Mouse (Mus musculus) brown adipose tissue, adult 24 weeks (tissue): Measurements from ENCODE around the gene Sv2b. TPM values are rescaled to one million over a fixed set of nuclear protein-coding genes. Genes with fewer than 3 reads are reported as not detected.

Source experiments
- H3K27ac ChIP-seq: fragments of 200-500 bp; replicated peaks from 2 replicates; pipeline ENCODE4 v1.5.1; 2012; ENCODE audit warnings: low read depth, mild to moderate bottlenecking, low read length
- H3K4me1 ChIP-seq: fragments of 200-500 bp; 2 replicates; pipeline ENCODE4 v1.6.1; 2012; ENCODE audit warnings: low read length, mixed read lengths; ENCODE audit not compliant: control insufficient read depth, insufficient read depth, insufficient read length
- H3K4me3 ChIP-seq: fragments of 200-500 bp; 2 replicates; pipeline ENCODE4 v1.5.1; 2012; ENCODE audit warnings: low read depth, mild to moderate bottlenecking, low read length, moderate library complexity; ENCODE audit not compliant: insufficient read depth
- polyA plus RNA-seq: library from polyadenylated mRNA; stranded (reverse); fragments of >200 nt; gene quantifications from 2 replicates; pipeline ENCODE4 v1.2.4, GENCODE M21; 2012; ENCODE audit not compliant: missing spikeins, insufficient read depth, insufficient read length

The Sv2b gene
- polyA plus RNA-seq, 1 experiment, result not detected

GRCm38 (mm10) chr7:75273633-75274032 lies 35.4 kb downstream of the Sv2b start:
- Histone ChIP-seq H3K4me1 (no peaks in the 10 kb centered on the region), H3K27ac (no peak overlapping the region), H3K4me3 (no peak overlapping the region)

- Histone ChIP-seq H3K27ac (no peak overlapping the region), H3K4me1 (no peaks in the 10 kb centered on the region), H3K4me3 (no peak overlapping the region)
Measured at GRCm38 (mm10) chr7:75271921-75272381, 37.1 kb downstream of the Sv2b start.

GRCm38 (mm10) chr7:75271306-75271705 lies 37.8 kb downstream of the Sv2b start:
- no peak overlapping the region for H3K27ac ChIP-seq
- no peak overlapping the region for H3K4me3 ChIP-seq

GRCm38 (mm10) chr7:75267236-75267635 lies 41.8 kb downstream of the Sv2b start:
- Histone ChIP-seq H3K4me1 (no peaks in the 10 kb centered on the region), H3K4me3 (no peak overlapping the region), H3K27ac (no peak overlapping the region)

More at GRCm38 (mm10) chr7:75271306-75271705, 37.8 kb downstream of the Sv2b start:
- H3K4me1 ChIP-seq, result no peaks in the 10 kb centered on the region

- Histone ChIP-seq H3K4me1 (no peaks in the 10 kb centered on the region), H3K4me3 (no peak overlapping the region), H3K27ac (no peak overlapping the region)
Measured at GRCm38 (mm10) chr7:75265241-75265640, 43.8 kb downstream of the Sv2b start.

GRCm38 (mm10) chr7:75259945-75260344 lies 49.1 kb downstream of the Sv2b start:
- Histone ChIP-seq H3K4me1 (no peaks in the 10 kb centered on the region), H3K4me3 (no peak overlapping the region), H3K27ac (no peak overlapping the region)

- no peak overlapping the region for H3K27ac ChIP-seq
- H3K4me3 ChIP-seq, result no peak overlapping the region
- no peaks in the 10 kb centered on the region for H3K4me1 ChIP-seq
Measured at GRCm38 (mm10) chr7:75253611-75254250, 55.3 kb downstream of the Sv2b start.

- Histone ChIP-seq H3K4me3 (no peak overlapping the region), H3K4me1 (no peaks in the 10 kb centered on the region), H3K27ac (no peak overlapping the region)
Measured at GRCm38 (mm10) chr7:75240754-75241507, 68.1 kb downstream of the Sv2b start.

GRCm38 (mm10) chr7:75236386-75236785 lies 72.7 kb downstream of the Sv2b start:
- no peak overlapping the region for H3K27ac ChIP-seq
- H3K4me3 ChIP-seq, result no peak overlapping the region
- H3K4me1 ChIP-seq, result no peaks in the 10 kb centered on the region

GRCm38 (mm10) chr7:75224206-75224605 lies 84.9 kb downstream of the Sv2b start:
- H3K27ac ChIP-seq, result no peak overlapping the region
- H3K4me1 ChIP-seq, result no peaks in the 10 kb centered on the region
- H3K4me3 ChIP-seq, result no peak overlapping the region

GRCm38 (mm10) chr7:75222704-75223431 lies 86.2 kb downstream of the Sv2b start:
- Histone ChIP-seq H3K4me1 (no peaks in the 10 kb centered on the region), H3K27ac (no peak overlapping the region), H3K4me3 (no peak overlapping the region)

- Histone ChIP-seq H3K4me3 (no peak overlapping the region), H3K27ac (no peak overlapping the region), H3K4me1 (no peaks in the 10 kb centered on the region)
Measured at GRCm38 (mm10) chr7:75220786-75221185, 88.3 kb downstream of the Sv2b start.

GRCm38 (mm10) chr7:75220296-75220695 lies 88.8 kb downstream of the Sv2b start:
- H3K27ac ChIP-seq, result no peak overlapping the region
- no peaks in the 10 kb centered on the region for H3K4me1 ChIP-seq
- no peak overlapping the region for H3K4me3 ChIP-seq

- Histone ChIP-seq H3K4me3 (no peak overlapping the region), H3K27ac (no peak overlapping the region), H3K4me1 (no peaks in the 10 kb centered on the region)
Measured at GRCm38 (mm10) chr7:75216180-75216579, 92.9 kb downstream of the Sv2b start.

GRCm38 (mm10) chr7:75209221-75209641 lies 99.8 kb downstream of the Sv2b start:
- H3K27ac ChIP-seq, result no peak overlapping the region
- H3K4me3 ChIP-seq, result no peak overlapping the region
- no peaks in the 10 kb centered on the region for H3K4me1 ChIP-seq
